Mouse (Mus musculus): ENCODE measurements around the gene Sh3bp1. TPM values are rescaled to one million over a fixed set of nuclear protein-coding genes. Genes with fewer than 3 reads are reported as not detected.
A peak's percentile ranks its signal among the peaks of the same experiment; 100 is the strongest.

Gene Sh3bp1
- total RNA-seq (2014; fragmentation: Nextera tagmentation) = 207 and 231 TPM in 2 replicates
- total RNA-seq (2017) = 32.7 and 34.1 TPM in 2 replicates
- polyA plus RNA-seq (2012) = 1,400 and 1,821 TPM in 2 replicates

DNA sequence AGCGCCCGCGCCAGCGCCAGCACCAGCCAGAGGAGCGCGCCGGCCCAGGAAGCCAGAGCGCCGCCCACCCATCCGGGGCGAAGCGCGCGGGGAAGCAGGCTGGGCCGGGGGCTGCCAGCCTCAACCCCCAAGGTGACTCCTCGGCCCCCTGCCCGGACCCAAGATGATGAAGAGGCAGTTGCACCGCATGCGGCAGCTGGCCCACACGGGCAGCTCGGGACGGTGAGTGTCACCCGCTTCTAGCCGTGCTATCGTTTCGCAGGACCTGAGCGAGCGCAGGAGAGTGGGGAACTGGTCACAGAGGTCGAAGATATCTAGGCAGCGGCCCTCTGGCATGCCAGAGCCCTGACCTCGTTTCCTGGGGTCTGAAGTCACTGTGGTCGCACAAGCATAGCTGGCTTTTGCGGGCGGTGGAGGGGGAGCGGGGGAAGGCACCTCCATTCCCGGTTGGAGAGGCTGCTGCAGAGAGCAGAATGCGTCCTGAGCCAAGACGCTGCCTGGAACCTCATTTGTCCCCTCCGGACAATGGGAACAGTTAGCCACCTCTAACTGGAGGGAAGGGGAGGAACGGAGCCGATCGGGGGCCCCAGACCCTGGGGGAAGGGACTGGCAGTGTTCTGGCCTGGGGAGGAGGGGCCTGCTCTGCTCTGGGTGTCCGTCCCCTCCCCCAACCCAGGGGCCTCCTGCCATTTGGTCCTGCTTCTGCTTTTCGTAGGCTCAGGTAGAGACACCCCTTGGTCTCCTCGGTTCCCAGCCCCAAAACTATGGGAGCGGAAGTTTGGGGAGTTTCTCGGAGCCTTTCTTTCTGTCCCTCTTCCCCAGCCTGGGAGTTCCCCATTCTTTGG lies at the start of gene Sh3bp1:
TSS of gene Sh3bp1 (plus strand) at position 29 of the 845 bp plus-strand sequence.
- DNase-seq (ENCODE audit: low spot score) (peak; percentile 84), ATAC-seq (ENCODE audit: extremely low read depth, insufficient number of reproducible peaks, low FRiP score, poor library complexity, severe bottlenecking) (peak; percentile 46; the same call in 1 of the 2 replicates)
- H3K4me1 ChIP-seq (ENCODE audit: insufficient read depth, low read depth, low read length) = peaks cover 86% of the 10 kb centered on the region
- H3K27me3 ChIP-seq (ENCODE audit: insufficient read depth, low read length) = no peaks in the 10 kb centered on the region
- H3K36me3 ChIP-seq (replicated peaks) = peaks cover 61% of the 10 kb centered on the region
- TF ChIP-seq GATA2 (IDR thresholded peaks at IDR 0.05; ENCODE audit: borderline replicate concordance, low read depth, low read length) (no peak), TAL1 (conservative IDR thresholded peaks at IDR 0.05; ENCODE audit: low read depth, low read length) (no peak), POLR2AphosphoS5 (IDR thresholded peaks at IDR 0.05; ENCODE audit: insufficient replicate concordance, low read depth, low read length) (no peak), CTCF (IDR thresholded peaks at IDR 0.05; ENCODE audit: low read depth, low read length) (no peak), GATA1 (IDR thresholded peaks at IDR 0.05; ENCODE audit: borderline replicate concordance, low read length) (no peak)
- H3K9me3 ChIP-seq (replicated peaks) = no peaks in the 10 kb centered on the region
- H3K4me3 ChIP-seq (ENCODE audit: low read depth, low read length) = peak within 1 kb of the TSS; percentile 96

DNA sequence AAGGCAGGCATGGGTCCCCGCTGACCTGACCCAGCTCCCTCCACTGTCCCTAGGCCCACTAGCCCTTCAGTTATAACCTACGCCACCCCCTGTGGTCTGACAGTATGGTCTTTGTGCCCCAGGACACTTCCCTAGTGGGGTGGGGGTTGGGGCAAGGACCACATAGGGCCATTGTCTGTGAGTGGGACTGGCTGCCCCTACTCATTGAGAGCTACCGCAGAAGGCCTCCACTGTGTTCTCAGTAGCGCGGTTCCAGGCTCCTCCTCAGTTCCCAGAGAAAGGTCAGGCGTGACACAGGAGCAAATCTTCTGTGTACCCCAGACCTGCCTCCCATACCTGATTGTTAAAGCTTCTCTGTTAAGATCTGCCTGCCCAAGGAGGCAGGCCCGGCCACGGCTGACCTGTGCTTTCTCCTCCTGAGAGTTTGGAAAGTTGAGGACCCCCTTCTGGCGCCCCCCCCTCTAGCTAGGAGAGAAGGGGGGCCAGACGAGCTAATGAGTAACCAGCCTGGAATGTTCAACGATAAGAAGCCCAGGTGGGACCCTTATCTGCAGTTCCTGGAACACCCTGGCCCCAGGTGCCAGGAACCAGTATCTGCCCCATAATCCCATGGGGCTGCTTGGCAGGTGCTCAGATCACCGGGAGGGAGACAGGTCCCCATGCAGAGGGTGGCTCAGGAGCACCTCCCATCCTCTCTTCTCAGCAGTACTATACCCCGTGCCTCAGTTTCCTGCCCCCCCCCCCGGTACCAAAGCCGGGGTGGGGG lies 49.3 kb upstream of the Sh3bp1 start:
- no peak for ATAC-seq (ENCODE audit: extremely low read depth, insufficient number of reproducible peaks, low FRiP score, poor library complexity, severe bottlenecking)
- H3K36me3 ChIP-seq (replicated peaks) = no peaks in the 10 kb centered on the region
- DNase-seq (ENCODE audit: low spot score) = no peak
- no peak overlapping the region for H3K4me3 ChIP-seq (ENCODE audit: low read depth, low read length)
- TF ChIP-seq TAL1 (conservative IDR thresholded peaks at IDR 0.05; ENCODE audit: low read depth, low read length) = no peak
- no peak for TF ChIP-seq GATA1 (IDR thresholded peaks at IDR 0.05; ENCODE audit: borderline replicate concordance, low read length)
- TF ChIP-seq POLR2AphosphoS5 (IDR thresholded peaks at IDR 0.05; ENCODE audit: insufficient replicate concordance, low read depth, low read length) = no peak
- TF ChIP-seq CTCF (IDR thresholded peaks at IDR 0.05; ENCODE audit: low read depth, low read length) = no peak
- no peak for TF ChIP-seq GATA2 (IDR thresholded peaks at IDR 0.05; ENCODE audit: borderline replicate concordance, low read depth, low read length)
- H3K4me1 ChIP-seq (ENCODE audit: insufficient read depth, low read depth, low read length) = peaks cover 12% of the 10 kb centered on the region
- H3K9me3 ChIP-seq (replicated peaks) = no peaks in the 10 kb centered on the region
- peaks cover 54% of the 10 kb centered on the region for H3K27me3 ChIP-seq (ENCODE audit: insufficient read depth, low read length)

DNA sequence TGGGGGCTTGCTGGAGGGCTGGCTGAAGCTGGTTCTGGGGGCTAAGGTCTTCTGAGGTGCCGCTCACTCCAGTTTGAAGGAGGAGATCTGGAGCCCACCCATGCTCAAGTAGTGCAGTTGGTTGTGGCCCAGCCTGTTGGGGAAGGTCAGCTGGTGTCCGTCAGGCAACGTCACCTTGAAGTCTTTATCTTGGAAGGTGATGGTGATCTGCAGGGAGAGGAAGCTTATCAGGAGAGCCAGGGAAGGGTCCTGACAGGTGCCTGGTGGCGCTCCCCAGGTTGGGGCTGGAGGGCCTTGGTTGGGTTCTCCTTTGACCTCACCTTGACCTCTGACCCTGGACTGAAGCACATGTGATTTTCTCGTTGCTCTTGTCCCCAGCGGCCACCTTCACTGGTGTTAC lies 48.6 kb upstream of the Sh3bp1 start:
- Histone ChIP-seq H3K4me1 (ENCODE audit: insufficient read depth, low read depth, low read length) (peaks cover 17% of the 10 kb centered on the region), H3K36me3 (replicated peaks) (no peaks in the 10 kb centered on the region), H3K27me3 (ENCODE audit: insufficient read depth, low read length) (peaks cover 53% of the 10 kb centered on the region), H3K9me3 (replicated peaks) (no peaks in the 10 kb centered on the region), H3K4me3 (ENCODE audit: low read depth, low read length) (no peak overlapping the region)
- DNase-seq (ENCODE audit: low spot score) (no peak), ATAC-seq (ENCODE audit: extremely low read depth, insufficient number of reproducible peaks, low FRiP score, poor library complexity, severe bottlenecking) (no peak)
- no peak for TF ChIP-seq GATA1 (IDR thresholded peaks at IDR 0.05; ENCODE audit: borderline replicate concordance, low read length)
- TF ChIP-seq GATA2 (IDR thresholded peaks at IDR 0.05; ENCODE audit: borderline replicate concordance, low read depth, low read length) = no peak
- TF ChIP-seq CTCF (IDR thresholded peaks at IDR 0.05; ENCODE audit: low read depth, low read length) = no peak
- TF ChIP-seq POLR2AphosphoS5 (IDR thresholded peaks at IDR 0.05; ENCODE audit: insufficient replicate concordance, low read depth, low read length) = no peak
- no peak for TF ChIP-seq TAL1 (conservative IDR thresholded peaks at IDR 0.05; ENCODE audit: low read depth, low read length)

DNA sequence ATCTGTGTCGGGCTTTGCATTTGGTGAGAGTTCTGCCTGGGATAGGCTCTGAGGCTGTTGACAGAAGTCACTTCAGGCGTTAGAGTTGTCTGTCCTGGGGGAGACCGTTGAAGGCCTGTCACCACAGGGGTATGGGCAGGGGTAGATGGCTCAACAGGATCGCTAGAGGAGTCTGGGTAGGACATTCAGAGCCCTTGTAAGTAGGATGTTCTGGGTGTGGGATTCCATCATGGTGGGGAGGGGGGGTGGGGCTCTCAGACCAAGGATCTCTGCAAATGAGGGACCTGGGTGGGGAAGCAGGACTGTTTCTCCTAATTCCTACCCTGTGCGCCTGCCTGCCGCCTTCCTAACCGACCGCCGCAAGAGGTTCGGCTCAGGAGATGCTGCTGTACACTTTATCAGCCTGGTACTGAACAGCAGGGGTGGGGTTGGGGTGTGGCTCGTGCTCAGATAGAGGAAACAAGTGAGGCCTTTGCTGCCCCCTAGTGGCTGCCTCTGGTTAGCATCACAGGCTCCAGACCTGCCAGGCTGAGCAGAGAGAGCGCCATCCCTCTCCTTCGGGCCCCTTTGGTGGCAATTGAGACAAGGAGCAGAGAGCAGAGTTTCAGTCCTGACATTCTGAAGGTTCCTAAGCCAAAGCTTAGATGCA lies 47.9 kb upstream of the Sh3bp1 start:
- DNase-seq (ENCODE audit: low spot score) (peak; percentile 75), ATAC-seq (ENCODE audit: extremely low read depth, insufficient number of reproducible peaks, low FRiP score, poor library complexity, severe bottlenecking) (peak; percentile 63)
- Histone ChIP-seq H3K36me3 (replicated peaks) (no peaks in the 10 kb centered on the region), H3K27me3 (ENCODE audit: insufficient read depth, low read length) (peaks cover 57% of the 10 kb centered on the region), H3K4me3 (ENCODE audit: low read depth, low read length) (no peak overlapping the region), H3K4me1 (ENCODE audit: insufficient read depth, low read depth, low read length) (peaks cover 17% of the 10 kb centered on the region), H3K9me3 (replicated peaks) (no peaks in the 10 kb centered on the region)
- TF ChIP-seq CTCF (IDR thresholded peaks at IDR 0.05; ENCODE audit: low read depth, low read length) (peak; percentile 56), POLR2AphosphoS5 (IDR thresholded peaks at IDR 0.05; ENCODE audit: insufficient replicate concordance, low read depth, low read length) (no peak)

DNA sequence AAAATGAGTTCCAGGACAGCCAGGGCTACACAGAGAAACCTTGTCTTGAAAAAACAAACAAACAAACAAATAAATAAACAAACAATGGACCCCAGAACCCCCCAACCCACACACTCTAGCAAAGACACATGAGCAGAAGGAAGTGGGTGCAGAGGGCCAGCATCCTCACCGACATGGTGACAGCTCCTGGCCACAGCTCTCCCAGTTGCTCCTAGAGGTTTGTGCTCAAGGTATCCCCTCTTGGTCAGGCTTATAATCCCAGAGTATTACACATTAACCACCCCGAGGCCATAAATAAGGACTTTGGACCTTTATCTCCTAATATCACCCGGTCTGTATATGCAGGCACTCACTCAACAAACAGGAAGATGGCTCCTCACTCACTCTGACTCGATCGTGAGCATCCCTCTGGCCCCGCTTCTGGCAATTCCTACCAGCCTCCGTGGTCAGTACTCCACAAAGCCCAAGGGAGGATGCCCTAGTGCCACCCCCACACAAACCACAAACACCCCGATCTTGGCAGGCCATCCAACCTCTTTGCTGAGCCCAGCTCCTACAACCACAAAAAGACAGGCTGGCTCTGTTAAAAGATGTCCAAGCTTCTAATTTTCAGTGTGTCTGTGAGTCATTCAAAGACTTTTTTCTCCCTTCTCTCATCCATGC lies 44.1 kb upstream of the Sh3bp1 start, which contains the start of gene Lgals2:
TSS of gene Lgals2 (minus strand) at position 227 of the 663 bp plus-strand sequence.
- peaks cover 60% of the 10 kb centered on the region for H3K27me3 ChIP-seq (ENCODE audit: insufficient read depth, low read length)
- H3K4me1 ChIP-seq (ENCODE audit: insufficient read depth, low read depth, low read length) = peaks cover 30% of the 10 kb centered on the region
- H3K4me3 ChIP-seq (ENCODE audit: low read depth, low read length) = no peak within 1 kb of the TSS
- DNase-seq (ENCODE audit: low spot score) (no peak), ATAC-seq (ENCODE audit: extremely low read depth, insufficient number of reproducible peaks, low FRiP score, poor library complexity, severe bottlenecking) (no peak)
- no peaks in the 10 kb centered on the region for H3K9me3 ChIP-seq (replicated peaks)
- TF ChIP-seq GATA1 (IDR thresholded peaks at IDR 0.05; ENCODE audit: borderline replicate concordance, low read length) (no peak), TAL1 (conservative IDR thresholded peaks at IDR 0.05; ENCODE audit: low read depth, low read length) (no peak), GATA2 (IDR thresholded peaks at IDR 0.05; ENCODE audit: borderline replicate concordance, low read depth, low read length) (no peak), POLR2AphosphoS5 (IDR thresholded peaks at IDR 0.05; ENCODE audit: insufficient replicate concordance, low read depth, low read length) (no peak), CTCF (IDR thresholded peaks at IDR 0.05; ENCODE audit: low read depth, low read length) (no peak)
- H3K36me3 ChIP-seq (replicated peaks) = no peaks in the 10 kb centered on the region
